Mouse (Mus musculus) neural tube, embryonic 14.5 days (tissue): ENCODE results near the gene Yipf7. TPM values are rescaled to one million over a fixed set of nuclear protein-coding genes. Genes with fewer than 3 reads are reported as not detected.

Source experiments
- ATAC-seq: fragments of 200-750 bp; cut with Nextera tagmentation; 2 replicates; pipeline ENCODE4 v1.8.0; 2017; ENCODE audit warnings: low read depth, mild to moderate bottlenecking, moderate TSS enrichment, moderate library complexity
- H3K27ac ChIP-seq: fragments of 300-500 bp; sonication (generic); 2 replicates; pipeline ENCODE4 v1.5.1; 2014; ENCODE audit warnings: low read depth, mild to moderate bottlenecking, control low read depth, low read length, moderate library complexity, mixed read lengths
- H3K27me3 ChIP-seq: fragments of 300-500 bp; sonication (generic); 2 replicates; pipeline ENCODE4 v1.6.1; 2014; ENCODE audit warnings: low read length; ENCODE audit not compliant: control insufficient read depth, insufficient read depth
- H3K36me3 ChIP-seq: fragments of 300-500 bp; sonication (generic); 2 replicates; pipeline ENCODE4 v1.6.1; 2014; ENCODE audit warnings: low read length, mixed read lengths; ENCODE audit not compliant: control insufficient read depth, insufficient read depth
- H3K4me1 ChIP-seq: fragments of 300-500 bp; sonication (generic); 2 replicates; pipeline ENCODE4 v1.6.1; 2014; ENCODE audit warnings: low read length; ENCODE audit not compliant: control insufficient read depth, insufficient read depth
- H3K4me2 ChIP-seq: fragments of 300-500 bp; sonication (generic); 2 replicates; pipeline ENCODE4 v1.6.1; 2014; ENCODE audit warnings: mild to moderate bottlenecking, low read depth, low read length, control low read depth
- H3K4me3 ChIP-seq: fragments of 300-500 bp; sonication (generic); 2 replicates; pipeline ENCODE4 v1.5.1; 2014; ENCODE audit warnings: low read depth, low read length, control low read depth, mixed read lengths
- H3K9ac ChIP-seq: fragments of 300-500 bp; sonication (generic); replicated peaks from 2 replicates; pipeline ENCODE4 v1.6.1; 2014; ENCODE audit warnings: low read depth, mild to moderate bottlenecking, control low read depth, low read length, mixed read lengths
- H3K9me3 ChIP-seq: fragments of 300-500 bp; sonication (generic); 2 replicates; pipeline ENCODE4 v1.6.1; 2016; ENCODE audit warnings: low read length; ENCODE audit not compliant: control insufficient read depth
- WGBS: fragments of 180-500 bp; shearing (Covaris S2); extraction: QIAGEN DNeasy Blood & Tissue Kit; methylation state at CpG from one replicate; pipeline ENCODE4 v1.1.7; 2014; 5-methylcytosine and 5-hydroxymethylcytosine counted together
- polyA plus RNA-seq: library from polyadenylated mRNA; unstranded; fragments of >200 nt; fragmentation: Nextera tagmentation; extraction: Ambion mirVana; gene quantifications from 2 replicates; pipeline ENCODE4 v1.2.1, GENCODE M21; 2014

Gene Yipf7
- polyA plus RNA-seq, 1 experiment from 2014 or later, result not detected

GRCm38 (mm10) chr5:69512203-69512602 is 30.2 kb downstream of the Yipf7 start:
- no peak overlapping the region for H3K4me2 ChIP-seq
- ATAC-seq, result no peak
- no peaks in the 10 kb centered on the region for H3K4me1 ChIP-seq
- H3K27me3 ChIP-seq, result no peaks in the 10 kb centered on the region
- H3K4me3 ChIP-seq, result no peak overlapping the region
- H3K27ac ChIP-seq, result no peak overlapping the region
- no peak overlapping the region for H3K9ac ChIP-seq
- H3K9me3 ChIP-seq, result no peaks in the 10 kb centered on the region
- H3K36me3 ChIP-seq, result no peaks in the 10 kb centered on the region
- 74% methylated on average over 4 of the region's 4 CpGs for WGBS

GRCm38 (mm10) chr5:69511631-69512030 is 30.8 kb downstream of the Yipf7 start:
- Histone ChIP-seq H3K9ac (no peak overlapping the region), H3K27me3 (no peaks in the 10 kb centered on the region), H3K4me3 (no peak overlapping the region), H3K36me3 (no peaks in the 10 kb centered on the region), H3K4me2 (no peak overlapping the region), H3K27ac (no peak overlapping the region), H3K9me3 (no peaks in the 10 kb centered on the region), H3K4me1 (no peaks in the 10 kb centered on the region)
- no peak for ATAC-seq
- 24% methylated on average over 3 of the region's 3 CpGs for WGBS

DNA sequence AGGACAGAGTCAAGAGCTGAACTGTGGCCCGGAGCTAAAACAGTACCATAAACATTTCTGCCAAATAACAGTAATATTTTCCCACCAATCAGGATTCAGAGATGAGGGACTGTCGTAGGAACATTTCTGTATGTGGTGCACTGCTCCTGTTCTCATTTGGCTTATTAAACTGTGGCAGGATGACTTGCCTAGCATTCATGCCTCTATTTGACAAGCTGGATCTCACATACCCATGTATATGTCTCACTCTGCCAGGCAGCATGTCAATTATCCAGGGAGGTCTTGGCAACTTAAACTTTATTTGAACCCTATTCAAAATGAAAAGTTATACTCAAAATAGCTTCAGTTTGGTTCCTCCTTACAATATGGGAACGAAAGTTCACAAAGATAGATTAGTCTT is 35.4 kb downstream of the Yipf7 start:
- Histone ChIP-seq H3K4me1 (no peaks in the 10 kb centered on the region), H3K4me2 (no peak overlapping the region), H3K36me3 (no peaks in the 10 kb centered on the region), H3K27ac (no peak overlapping the region), H3K9me3 (no peaks in the 10 kb centered on the region), H3K9ac (no peak overlapping the region), H3K27me3 (no peaks in the 10 kb centered on the region), H3K4me3 (no peak overlapping the region)
- ATAC-seq, result no peak
- 87% methylated on average over 3 of the region's 3 CpGs for WGBS

- no peaks in the 10 kb centered on the region for H3K36me3 ChIP-seq
- no peaks in the 10 kb centered on the region for H3K4me1 ChIP-seq
- no peak overlapping the region for H3K9ac ChIP-seq
- H3K4me2 ChIP-seq, result no peak overlapping the region
- H3K27me3 ChIP-seq, result no peaks in the 10 kb centered on the region
- no peaks in the 10 kb centered on the region for H3K9me3 ChIP-seq
- H3K27ac ChIP-seq, result no peak overlapping the region
- no peak for ATAC-seq
- no peak overlapping the region for H3K4me3 ChIP-seq
Observed at GRCm38 (mm10) chr5:69489046-69489445, 53.4 kb downstream of the Yipf7 start.

DNA sequence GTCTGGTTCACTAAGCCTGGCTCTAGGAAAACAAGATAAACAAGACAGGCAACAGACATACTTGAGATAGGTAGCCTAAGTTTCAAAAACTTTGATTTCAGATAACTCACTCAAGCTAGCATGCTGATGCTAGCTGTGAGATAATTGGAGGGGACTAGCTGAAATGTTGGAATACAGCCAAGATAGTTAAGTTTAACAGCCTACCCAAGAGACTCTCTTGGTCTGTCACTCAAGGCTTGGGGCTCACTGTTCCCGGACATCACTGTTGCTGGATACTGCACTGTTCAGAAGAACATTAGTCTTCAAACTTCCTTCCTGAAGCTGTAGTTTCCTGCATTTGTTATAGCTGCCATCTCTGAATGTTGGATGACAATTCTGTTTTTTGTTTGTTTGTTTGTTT is 74.9 kb downstream of the Yipf7 start:
- Histone ChIP-seq H3K27me3 (no peaks in the 10 kb centered on the region), H3K9ac (no peak overlapping the region), H3K4me3 (no peak overlapping the region), H3K27ac (no peak overlapping the region), H3K4me2 (no peak overlapping the region), H3K36me3 (no peaks in the 10 kb centered on the region), H3K9me3 (no peaks in the 10 kb centered on the region), H3K4me1 (no peaks in the 10 kb centered on the region)
- ATAC-seq, result no peak
- 70% methylated on average over 1 of the region's 1 CpGs for WGBS

Other genes with a start within 250 kb of the Yipf7 start
- 34.6 and 35.8 TPM in 2 replicates for gene Kctd8, start 201.0 kb downstream of the Yipf7 start, polyA plus RNA-seq
- gene Guf1, start 14.3 kb upstream of the Yipf7 start, polyA plus RNA-seq, result 57.8 and 69.7 TPM in 2 replicates
- gene Gnpda2, start 49.7 kb upstream of the Yipf7 start, polyA plus RNA-seq, result 36.8 and 39.0 TPM in 2 replicates